Mouse (Mus musculus) CD4-positive naive resting alpha-beta T cell, adult 76 days (primary cell): Measurements from ENCODE around the gene Bnc2. TPM values are rescaled to one million over a fixed set of nuclear protein-coding genes. Genes with fewer than 3 reads are reported as not detected.

Experiments used
- total RNA-seq: library from RNA; stranded (reverse); gene quantifications from one replicate; pipeline ENCODE4 v1.2.4, GENCODE M21; 2023

Bnc2 gene
- total RNA-seq, result not detected

GRCm38 (mm10) chr4:84675171-84675973 lies at the start of gene Bnc2:
Gene Bnc2 (minus strand): TSS chr4:84675275.

Other genes starting within 250 kb of the Bnc2 start
- 1.3 TPM for gene Cntln, start 209.0 kb upstream of the Bnc2 start, total RNA-seq